In genomic region chr4:95716137-95716536, GRCm38 (mm10) we compare ENCODE assay signal across 29 mouse cellular contexts.
DNase-seq lines count a peak whose midpoint lies in the region; ATAC-seq and TF ChIP-seq lines count a peak whose summit lies in the region.
"Had no signal": no experiment of that assay in that cellular context is flagged by ENCODE, and none has a peak within 500 bp of the region (broad histone marks: within the 10 kb centered on the region; RNA-seq: fewer than 3 reads in every experiment).

No protein-coding gene starts in this region.

- no peaks in the 10 kb centered on the region for H3K9me3 ChIP-seq in midbrain, embryonic 14.5 days (ENCODE audit: control insufficient read depth, low read length)
- H3K9me3 ChIP-seq: embryonic facial prominence, embryonic 10.5 days; embryonic facial prominence, embryonic 13.5 days; forebrain, embryonic 12.5 days; forebrain, embryonic 15.5 days; hindbrain, embryonic 10.5 days; hindbrain, embryonic 13.5 days; intestine, embryonic 15.5 days had no signal

- H3K9ac ChIP-seq in midbrain, embryonic 14.5 days (replicated peaks; ENCODE audit: low read length), result no peak overlapping the region
- H3K9ac ChIP-seq: embryonic facial prominence, embryonic 13.5 days; forebrain, embryonic 12.5 days; forebrain, embryonic 15.5 days; hindbrain, embryonic 13.5 days; intestine, embryonic 15.5 days had no signal

- in situ Hi-C loops in Patski (cut with MboI; ENCODE audit: low pct_unique_long_range_greater_than_20kb), result no loop called here

- H3K4me2 ChIP-seq in myocyte (ENCODE audit: low read depth), result peak overlapping the region; percentile 12
- H3K4me2 ChIP-seq in midbrain, embryonic 14.5 days (ENCODE audit: low read length), result no peak overlapping the region
- H3K4me2 ChIP-seq: embryonic facial prominence, embryonic 13.5 days; forebrain, embryonic 12.5 days; forebrain, embryonic 15.5 days; heart, embryonic 11.5 days; hindbrain, embryonic 13.5 days; intestine, embryonic 15.5 days had no signal

- POLR2A ChIA-PET in Patski (lab: Charles Lee), result no interaction called here

- H3K4me1 ChIP-seq in midbrain, embryonic 14.5 days (ENCODE audit: control insufficient read depth, insufficient read depth, low read length), result no peaks in the 10 kb centered on the region
- H3K4me1 ChIP-seq: forebrain, embryonic 12.5 days; forebrain, embryonic 15.5 days; hindbrain, embryonic 10.5 days; hindbrain, embryonic 13.5 days; intestine, embryonic 15.5 days had no signal

- 94% methylated on average over 3 of the region's 3 CpGs for WGBS in midbrain, embryonic 14.5 days

- no peaks in the 10 kb centered on the region for H3K79me3 ChIP-seq in C2C12 (ENCODE audit: low read depth)

- no peaks in the 10 kb centered on the region for H3K79me2 ChIP-seq in C2C12 (ENCODE audit: control insufficient read depth, insufficient read depth)
- H3K79me2 ChIP-seq in myocyte (ENCODE audit: control insufficient read depth, insufficient read depth), result no peaks in the 10 kb centered on the region

- H3K4me3 ChIP-seq in C2C12 (ENCODE audit: insufficient read depth, poor library complexity, severe bottlenecking) (no peak overlapping the region), myocyte (no peak overlapping the region)
- no peak overlapping the region for H3K4me3 ChIP-seq in midbrain, embryonic 14.5 days (replicated peaks; ENCODE audit: low read depth, low read length)
- H3K4me3 ChIP-seq: embryonic facial prominence, embryonic 10.5 days; embryonic facial prominence, embryonic 13.5 days; erythroblast, embryonic 14.5 days; forebrain, embryonic 12.5 days; forebrain, embryonic 15.5 days; hindbrain, embryonic 10.5 days; hindbrain, embryonic 13.5 days; intestine, embryonic 15.5 days had no signal

- TF ChIP-seq CTCF in C2C12 (IDR thresholded peaks at IDR 0.05; ENCODE audit: control insufficient read depth, insufficient read depth, insufficient read length), result no peak
- no peak for TF ChIP-seq CTCF in Patski (IDR thresholded peaks at IDR 0.05)

- no peak overlapping the region for H3K27ac ChIP-seq in midbrain, embryonic 14.5 days (replicated peaks; ENCODE audit: low read depth, low read length)
- H3K27ac ChIP-seq: embryonic facial prominence, embryonic 10.5 days; embryonic facial prominence, embryonic 13.5 days; forebrain, embryonic 12.5 days; forebrain, embryonic 15.5 days; hindbrain, embryonic 10.5 days; hindbrain, embryonic 13.5 days; intestine, embryonic 15.5 days had no signal

- H3K36me3 ChIP-seq in C2C12 (ENCODE audit: control insufficient read depth, insufficient read depth), result no peaks in the 10 kb centered on the region
- no peaks in the 10 kb centered on the region for H3K36me3 ChIP-seq in myocyte (ENCODE audit: control insufficient read depth, insufficient read depth)
- H3K36me3 ChIP-seq in midbrain, embryonic 14.5 days (ENCODE audit: control insufficient read depth, insufficient read depth, low read length), result no peaks in the 10 kb centered on the region
- H3K36me3 ChIP-seq: embryonic facial prominence, embryonic 10.5 days; embryonic facial prominence, embryonic 13.5 days; forebrain, embryonic 12.5 days; forebrain, embryonic 15.5 days; hindbrain, embryonic 10.5 days; hindbrain, embryonic 13.5 days; intestine, embryonic 15.5 days had no signal

- TF ChIP-seq POLR2A in myocyte (IDR thresholded peaks at IDR 0.05; ENCODE audit: insufficient read length, low read depth), result no peak

- CTCF ChIA-PET in Patski (lab: Charles Lee), result interaction anchor here (1.4 to 1.7 kb wide), 2 partner anchors 10 to 14 kb away, joined by 3 to 8 read pairs; no protein-coding TSS in a partner anchor

- no peaks in the 10 kb centered on the region for H3K27me3 ChIP-seq in C2C12 (ENCODE audit: control insufficient read depth, insufficient read depth, insufficient read length)
- H3K27me3 ChIP-seq in Patski, result no peaks in the 10 kb centered on the region
- no peaks in the 10 kb centered on the region for H3K27me3 ChIP-seq in myocyte (ENCODE audit: control insufficient read depth, insufficient read depth, insufficient read length)
- H3K27me3 ChIP-seq in midbrain, embryonic 14.5 days (ENCODE audit: control insufficient read depth, insufficient read depth, low read length), result no peaks in the 10 kb centered on the region
- H3K27me3 ChIP-seq: embryonic facial prominence, embryonic 13.5 days; forebrain, embryonic 12.5 days; forebrain, embryonic 15.5 days; hindbrain, embryonic 13.5 days; intestine, embryonic 15.5 days had no signal

- DNase-seq in adrenal gland, adult 2 months, result peak; percentile 48
- no peak for DNase-seq in adrenal gland, postnatal 4 days (ENCODE audit: low spot score in 2 of 2)
- DNase-seq in Patski (ENCODE audit: low read depth, low spot score), result no peak
- DNase-seq in midbrain, embryonic 14.5 days, result no peak
- DNase-seq in spleen, postnatal 36 days (ENCODE audit: low spot score in 2 of 2), result no peak
- DNase-seq: adrenal gland, postnatal 10 days; B cell, adult 2 months; cerebellum, adult 18-20 months; cerebellum, adult 9-10 months; cerebellum, postnatal 36 days; embryo, embryonic 11 days; heart, adult 11 months; heart, postnatal 36 days; kidney, adult 18-20 months; kidney, adult 9 months had no signal

- peak; percentile 62 for ATAC-seq in Patski
- ATAC-seq in midbrain, embryonic 14.5 days (ENCODE audit: low FRiP score, low TSS enrichment), result no peak
- ATAC-seq in megakaryocyte-erythroid progenitor cell, adult 5-6 weeks (replicated peaks; ENCODE audit: low FRiP score, low TSS enrichment, poor library complexity, severe bottlenecking), result no peak
- ATAC-seq: CD4-positive, CD25-positive, alpha-beta regulatory T cell, adult 4 months; forebrain, embryonic 15.5 days; hindbrain, embryonic 16.5 days; intestine, embryonic 15.5 days had no signal

- H3ac ChIP-seq in C2C12 (ENCODE audit: control insufficient read depth, insufficient read length, low read depth) (no peak overlapping the region), myocyte (ENCODE audit: control insufficient read depth, insufficient read length) (no peak overlapping the region)

TF ChIP-seq in C2C12, 6 proteins besides CTCF, POLR2A, EP300 and RAD21:
- no peak for TF ChIP-seq USF1 (IDR thresholded peaks at IDR 0.05; ENCODE audit: low read depth)
- TF ChIP-seq FOSL1 (IDR thresholded peaks at IDR 0.05; ENCODE audit: insufficient read depth, low read length, poor library complexity, severe bottlenecking), result peak; percentile 62
- TF ChIP-seq MYOG (IDR thresholded peaks at IDR 0.05; ENCODE audit: control insufficient read depth, extremely low read depth, insufficient read length), result no peak
- no peak for TF ChIP-seq CEBPB (IDR thresholded peaks at IDR 0.05; ENCODE audit: low read depth)
- no peak for TF ChIP-seq MAX (IDR thresholded peaks at IDR 0.05)
- TF ChIP-seq MYOD1 (IDR thresholded peaks at IDR 0.05; ENCODE audit: control insufficient read depth, insufficient read length, low read depth), result no peak

TF ChIP-seq in myocyte, 11 proteins besides CTCF, POLR2A, EP300 and RAD21:
- TF ChIP-seq MYOD1 (IDR thresholded peaks at IDR 0.05; ENCODE audit: control insufficient read depth in 1 of 3, insufficient read length in 2 of 3, low read depth in 2 of 3) (no peak), E2F4 (IDR thresholded peaks at IDR 0.05; ENCODE audit: insufficient read depth) (no peak), MAX (IDR thresholded peaks at IDR 0.05; ENCODE audit: low read depth) (no peak), CEBPB (IDR thresholded peaks at IDR 0.05; ENCODE audit: insufficient read depth, poor library complexity, severe bottlenecking) (no peak), POLR2AphosphoS2 (IDR thresholded peaks at IDR 0.05; ENCODE audit: insufficient read length, low read depth) (no peak), TCF3 (IDR thresholded peaks at IDR 0.05; ENCODE audit: insufficient read length, low read depth) (no peak), REST (IDR thresholded peaks at IDR 0.05; ENCODE audit: insufficient read depth, insufficient read length) (no peak), SRF (IDR thresholded peaks at IDR 0.05; ENCODE audit: control insufficient read depth, insufficient read length, low read depth) (no peak), MYOG (IDR thresholded peaks at IDR 0.05; ENCODE audit: control insufficient read depth in 1 of 3, insufficient read depth in 1 of 3, insufficient read length in 2 of 3, low read depth in 2 of 3) (no peak), TCF12 (IDR thresholded peaks at IDR 0.05; ENCODE audit: insufficient read depth, poor library complexity, severe bottlenecking) (no peak), USF1 (IDR thresholded peaks at IDR 0.05; ENCODE audit: low read depth) (no peak)
